Mouse (Mus musculus) heart, adult 10 weeks (tissue): ENCODE measurements around the gene Gm49388. TPM values are rescaled to one million over a fixed set of nuclear protein-coding genes. Genes with fewer than 3 reads are reported as not detected.

Experiments
- polyA plus RNA-seq: library from polyadenylated mRNA; stranded (reverse); fragments of 350-450 nt; fragmentation: Illumina TruSeq; extraction: RNeasy Lipid Tissue Mini Kit (QIAGEN cat#74804); gene quantifications from one replicate; pipeline ENCODE4 v1.2.3, GENCODE M21; 2014; ENCODE audit warnings: low read depth, low replicate concordance

The Gm49388 gene
- not detected for polyA plus RNA-seq

GRCm38 (mm10) chr7:127785308-127785707, at the start of gene Gm49388:
Gene Gm49388, plus strand, starts transcription at chr7:127785608.

GRCm38 (mm10) chr7:127744366-127745045, 40.9 kb upstream of the Gm49388 start, which contains the start of gene Fbxl19:
Gene Fbxl19, plus strand, starts transcription at chr7:127744543.

GRCm38 (mm10) chr7:127769651-127770038, 15.8 kb upstream of the Gm49388 start, which contains the start of gene Orai3:
Gene Orai3, plus strand, starts transcription at chr7:127769815.

GRCm38 (mm10) chr7:127776426-127776825, 9.0 kb upstream of the Gm49388 start, which contains the start of gene Setd1a:
Gene Setd1a, plus strand, starts transcription at chr7:127776670.

GRCm38 (mm10) chr7:127800435-127801009, 15.1 kb downstream of the Gm49388 start, which contains the start of gene Hsd3b7:
Gene Hsd3b7, plus strand, starts transcription at chr7:127800604.

GRCm38 (mm10) chr7:127824176-127824871, 38.9 kb downstream of the Gm49388 start, which contains the start of the genes Stx4a and Stx1b:
Gene Stx4a, plus strand, starts transcription at chr7:127824294.
Gene Stx1b, minus strand, starts transcription at chr7:127824549.

Other genes starting within 250 kb of the Gm49388 start
- not detected for gene Tmem265, start 224.2 kb upstream of the Gm49388 start, polyA plus RNA-seq
- 24.2 TPM for gene Phkg2, start 212.3 kb upstream of the Gm49388 start, polyA plus RNA-seq
- gene Ccdc189, start 197.0 kb upstream of the Gm49388 start, polyA plus RNA-seq: 10.8 TPM
- 30.3 TPM for gene Rnf40, start 196.8 kb upstream of the Gm49388 start, polyA plus RNA-seq
- gene Zfp629, start 169.8 kb upstream of the Gm49388 start, polyA plus RNA-seq: 19.1 TPM
- gene Bcl7c, start 76.7 kb upstream of the Gm49388 start, polyA plus RNA-seq: 20.2 TPM
- gene Ctf1, start 72.9 kb upstream of the Gm49388 start, polyA plus RNA-seq: 10.0 TPM
- not detected for gene Ctf2, start 53.4 kb upstream of the Gm49388 start, polyA plus RNA-seq
- 3.5 TPM for gene Fbxl19, start 41.1 kb upstream of the Gm49388 start, polyA plus RNA-seq
- 27.5 TPM for gene Orai3, start 15.8 kb upstream of the Gm49388 start, polyA plus RNA-seq
- 13.0 TPM for gene Setd1a, start 8.9 kb upstream of the Gm49388 start, polyA plus RNA-seq
- 31.7 TPM for gene Hsd3b7, start 15.0 kb downstream of the Gm49388 start, polyA plus RNA-seq
- 107 TPM for gene Stx4a, start 38.7 kb downstream of the Gm49388 start, polyA plus RNA-seq
- 1.1 TPM for gene Stx1b, start 38.9 kb downstream of the Gm49388 start, polyA plus RNA-seq
- 12.2 TPM for gene Zfp646, start 90.6 kb downstream of the Gm49388 start, polyA plus RNA-seq
- gene Zfp668, start 91.2 kb downstream of the Gm49388 start, polyA plus RNA-seq: 3.6 TPM
- 2.9 TPM for gene Prss53, start 105.4 kb downstream of the Gm49388 start, polyA plus RNA-seq
- not detected for gene Gm21974, start 109.8 kb downstream of the Gm49388 start, polyA plus RNA-seq
- 36.8 TPM for gene Vkorc1, start 110.0 kb downstream of the Gm49388 start, polyA plus RNA-seq
- 90.4 TPM for gene Bckdk, start 118.5 kb downstream of the Gm49388 start, polyA plus RNA-seq
- gene Kat8, start 126.9 kb downstream of the Gm49388 start, polyA plus RNA-seq: 23.7 TPM
- gene Prss8, start 144.5 kb downstream of the Gm49388 start, polyA plus RNA-seq: not detected
- gene Prss36, start 161.1 kb downstream of the Gm49388 start, polyA plus RNA-seq: 16.2 TPM
- gene Fus, start 181.8 kb downstream of the Gm49388 start, polyA plus RNA-seq: 387 TPM
- 15.1 TPM for gene Pycard, start 208.3 kb downstream of the Gm49388 start, polyA plus RNA-seq
- 255 TPM for gene Trim72, start 218.3 kb downstream of the Gm49388 start, polyA plus RNA-seq